Mouse (Mus musculus): Measurements from ENCODE around the gene Tenm4. TPM values are rescaled to one million over a fixed set of nuclear protein-coding genes. Genes with fewer than 3 reads are reported as not detected.
"Not testable (repeated sequence)": the region's sequence is repeated elsewhere in the genome, so short reads cannot be mapped to it uniquely, and the experiment has no call there.

The Tenm4 gene
- total RNA-seq, 4 experiments from 2014 or later, result 18.1 to 36.5 (median 27.2) TPM

DNA sequence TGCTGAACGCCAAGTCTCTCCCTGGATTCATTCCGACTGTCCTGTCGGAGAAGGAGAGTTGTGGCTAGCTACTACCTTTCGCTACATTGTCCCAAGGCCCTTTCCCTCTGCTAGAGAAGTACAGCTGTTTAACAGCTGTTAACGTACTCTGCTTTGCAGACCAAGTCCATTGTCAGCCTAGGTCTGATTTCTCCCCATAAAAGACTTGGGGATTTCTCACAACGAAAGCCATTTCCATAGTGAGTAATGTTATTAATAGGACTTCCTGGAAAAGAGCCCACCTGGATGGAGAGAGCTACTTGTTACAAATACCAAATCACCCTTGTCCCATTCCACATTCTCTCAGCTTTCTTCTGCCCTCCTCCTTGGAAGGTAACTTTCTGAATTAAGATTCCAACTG, 417.5 kb downstream of the Tenm4 start:
- no peak for DNase-seq

DNA sequence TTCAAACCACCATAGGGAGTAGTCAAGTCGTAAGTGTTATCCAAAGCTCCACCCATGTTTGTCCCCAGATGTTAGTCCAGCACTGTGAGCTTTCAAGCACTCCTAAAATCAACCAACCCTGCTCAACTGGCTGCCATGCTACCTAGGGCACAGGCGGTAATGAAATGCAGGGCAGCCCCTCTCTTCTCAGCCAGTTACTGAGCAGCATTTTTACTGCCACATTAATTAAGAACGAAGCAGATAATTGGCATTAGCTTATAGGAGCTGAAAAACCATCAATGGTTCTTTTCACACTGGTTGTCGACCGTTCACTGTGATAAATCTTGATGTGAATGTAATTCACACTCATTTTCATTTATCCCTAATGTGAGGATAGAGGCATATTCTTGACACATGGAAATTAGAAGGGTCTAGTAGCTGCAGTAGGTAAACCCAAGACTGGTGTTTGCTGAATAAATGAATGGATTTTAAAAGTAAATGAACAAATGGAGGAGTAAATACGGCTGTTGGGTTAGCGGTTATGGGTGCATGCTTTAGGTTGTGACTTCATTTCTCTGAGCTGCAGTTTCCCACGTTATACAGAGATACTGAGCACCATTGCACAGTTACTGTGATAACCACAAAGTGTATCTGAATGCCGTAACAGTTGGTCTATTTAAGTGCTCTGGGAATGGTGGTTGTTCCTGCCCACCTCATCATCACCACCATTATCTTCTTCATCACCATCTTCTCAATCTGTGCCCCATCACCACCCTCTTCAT, 424.7 kb downstream of the Tenm4 start:
- no peak for DNase-seq

DNA sequence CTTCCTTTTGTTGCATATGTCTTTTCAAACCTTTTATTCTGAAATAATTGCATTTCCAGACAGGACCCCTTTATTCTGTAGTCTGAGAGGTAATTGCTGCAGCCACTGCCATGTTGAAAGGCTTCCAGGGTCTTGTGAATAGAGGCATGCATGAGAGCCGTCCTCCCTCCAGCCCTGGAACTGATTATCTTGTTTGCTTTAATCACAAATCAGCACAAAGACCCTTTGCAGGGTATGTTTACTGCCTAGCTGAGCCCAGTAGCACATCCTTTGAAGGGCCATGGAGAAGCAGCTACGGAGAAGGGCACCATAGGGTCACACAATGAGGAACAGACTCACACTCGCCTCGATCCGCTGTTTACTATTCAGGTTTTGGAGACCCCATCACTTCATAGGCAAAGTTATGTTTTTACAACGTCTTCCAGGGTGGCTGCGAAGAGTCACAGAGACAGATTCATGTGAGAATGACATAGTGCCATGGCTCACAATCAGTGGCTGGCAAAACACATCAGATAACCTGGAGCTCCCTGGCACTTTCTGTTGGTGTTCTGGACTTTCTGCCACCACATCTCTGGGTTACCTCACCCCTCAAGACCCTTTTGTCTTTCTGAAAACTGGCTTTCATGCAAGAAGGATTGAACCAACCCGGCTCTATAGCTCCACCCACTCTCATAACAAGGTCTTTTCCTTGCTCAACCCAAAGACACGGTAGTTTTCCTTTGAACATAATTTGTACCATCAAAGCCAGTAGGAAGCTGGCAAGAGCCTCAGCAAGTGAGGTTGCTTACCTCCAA, 425.6 kb downstream of the Tenm4 start:
- DNase-seq, result no peak

DNA sequence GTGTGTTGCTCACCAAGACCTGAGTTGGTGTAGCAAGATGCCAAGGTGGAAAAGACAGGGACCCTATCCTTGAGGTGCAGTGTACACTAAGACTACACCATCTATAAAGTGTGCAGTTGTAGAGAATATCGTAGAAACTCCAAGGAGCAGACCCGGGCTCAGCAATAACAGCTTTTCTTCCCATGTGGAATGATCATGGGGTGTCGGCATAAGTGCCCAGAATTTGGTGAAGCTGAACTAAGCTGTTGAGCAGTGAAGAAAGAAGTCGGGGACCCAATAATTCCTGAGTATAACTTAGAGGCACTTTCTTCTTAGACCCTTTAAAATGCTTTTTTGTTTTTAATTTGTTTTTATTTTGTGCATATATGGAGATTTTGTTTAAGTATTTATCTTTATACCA, 426.8 kb downstream of the Tenm4 start:
- DNase-seq, result no peak

DNA sequence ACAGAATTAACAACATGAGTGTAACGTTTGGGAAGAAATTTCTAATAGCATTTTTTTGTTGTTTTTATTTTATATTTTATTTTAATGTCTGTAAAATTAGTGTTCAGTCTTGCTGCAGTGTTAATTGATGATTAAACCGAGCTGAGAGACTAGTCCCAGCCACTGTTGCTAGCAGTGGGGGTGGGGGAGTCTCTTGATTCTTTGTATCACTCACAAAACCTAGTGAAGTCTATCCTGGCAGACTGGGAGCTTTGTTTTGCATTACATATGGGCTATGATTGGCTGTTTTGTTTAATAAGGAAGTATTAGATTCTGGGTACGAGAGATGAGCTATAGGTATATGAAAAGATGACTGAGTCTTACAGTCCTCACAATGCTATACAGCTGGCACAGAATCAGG, 428.0 kb downstream of the Tenm4 start:
- DNase-seq, result no peak

DNA sequence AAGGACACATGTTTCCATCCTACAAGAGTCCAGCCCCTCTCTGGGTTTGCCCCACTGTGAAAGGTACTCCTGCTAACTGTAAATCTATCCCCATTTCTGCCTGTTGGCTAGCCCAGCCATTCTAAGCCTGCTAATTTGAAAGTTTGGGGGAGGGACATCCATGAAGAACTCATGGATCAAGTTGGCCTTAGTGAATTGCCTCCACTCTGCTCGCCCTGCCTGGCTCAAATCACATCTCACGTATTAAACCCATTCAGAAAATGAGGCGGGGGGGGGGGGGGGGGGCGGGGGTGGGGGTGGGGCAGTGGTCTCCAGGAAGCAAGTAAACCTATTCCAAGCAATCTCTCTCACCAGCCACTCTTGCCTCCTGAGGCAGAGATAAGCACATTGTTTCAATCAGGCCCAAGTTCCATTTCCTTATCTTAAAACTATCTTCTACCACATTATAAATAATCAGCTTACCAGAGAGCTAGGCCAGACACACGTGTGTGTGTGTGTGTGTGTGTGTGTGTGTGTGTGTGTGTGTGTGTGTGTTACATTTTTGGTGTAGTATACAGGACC, 429.4 kb downstream of the Tenm4 start:
- no peak for DNase-seq

DNA sequence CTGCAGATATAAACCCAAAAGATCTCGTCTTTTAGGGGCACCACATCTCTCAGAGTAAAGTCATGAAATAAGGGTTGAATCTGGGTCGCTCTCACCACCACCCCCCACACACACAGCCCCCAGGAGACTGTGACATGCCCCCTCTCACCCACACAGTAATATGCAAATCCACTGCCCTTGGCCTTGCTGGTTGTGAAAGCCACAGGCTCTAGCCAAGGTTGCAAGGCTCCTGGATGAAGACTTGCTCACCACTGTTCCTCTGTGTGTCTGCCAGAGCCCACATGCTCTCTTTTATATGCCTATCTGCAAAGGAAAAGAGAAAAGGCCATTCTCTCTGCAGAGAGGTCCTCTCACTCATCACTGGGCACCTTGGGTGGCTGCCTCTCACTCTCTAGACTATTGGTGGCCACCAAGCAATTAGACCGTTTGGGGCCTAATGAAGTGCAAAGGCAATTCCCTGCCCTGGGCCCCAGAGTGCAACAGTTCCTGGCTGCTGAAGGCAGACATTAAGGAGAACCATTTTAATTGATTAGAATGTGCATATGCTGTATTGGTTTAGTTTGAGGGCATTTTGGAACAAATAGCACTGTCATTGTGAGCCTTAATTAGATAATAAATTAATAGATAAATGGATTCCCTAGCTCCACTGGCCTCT, 433.2 kb downstream of the Tenm4 start:
- peak; percentile 14 for DNase-seq

DNA sequence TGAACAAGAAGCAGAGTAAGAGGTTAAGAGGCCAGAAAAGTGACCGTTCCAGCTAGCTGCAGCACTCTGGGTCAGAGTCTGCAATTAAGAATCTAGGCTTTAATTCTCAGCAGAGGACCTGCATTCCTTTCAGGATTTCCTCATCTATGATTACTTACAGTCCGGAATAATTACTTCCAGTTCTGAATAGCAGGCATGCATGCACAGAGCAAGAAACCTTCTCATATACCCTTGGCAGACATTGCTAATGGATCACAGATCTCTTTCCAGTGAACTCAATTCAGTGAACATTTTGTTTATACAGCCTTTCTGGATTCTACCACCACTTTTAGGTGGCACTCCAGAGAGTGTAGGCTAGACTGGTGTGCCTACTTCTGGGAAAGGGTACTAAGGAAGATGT, 434.3 kb downstream of the Tenm4 start:
- no peak for DNase-seq

DNA sequence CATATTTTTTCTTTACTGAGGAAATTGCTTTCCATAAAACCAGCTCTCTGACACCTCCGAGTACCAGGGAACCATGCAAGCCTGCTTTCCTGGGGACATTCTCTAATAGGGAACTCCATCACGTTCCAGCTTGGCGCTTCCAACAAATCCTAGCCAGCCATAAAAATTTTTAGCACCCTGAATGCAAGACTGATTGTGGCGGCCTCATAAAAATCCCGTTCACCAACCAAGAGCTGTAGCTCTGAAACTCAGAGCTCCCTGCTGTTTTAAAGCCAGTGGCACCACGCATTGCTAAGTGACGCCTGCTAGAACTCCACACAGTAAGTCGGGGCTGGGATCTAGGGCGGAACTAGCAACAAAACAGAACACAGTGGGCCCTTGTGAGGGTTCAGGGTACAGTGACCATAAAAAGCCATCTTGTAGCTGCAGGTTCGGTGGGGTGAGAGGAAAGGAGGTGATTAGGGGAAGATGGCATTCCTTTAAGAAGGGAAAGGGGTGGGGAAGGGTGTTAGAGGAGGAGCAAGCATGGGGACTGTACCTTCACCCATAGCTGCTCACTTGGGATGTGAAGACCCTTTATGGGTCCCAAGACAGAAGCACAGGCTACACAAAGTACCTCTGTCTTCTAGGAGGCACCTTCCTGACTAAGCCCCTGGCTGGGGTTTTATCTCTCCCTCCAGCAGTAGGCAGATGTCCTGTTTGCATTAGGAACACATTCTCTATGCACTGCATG, 439.0 kb downstream of the Tenm4 start:
- DNase-seq, result no peak

DNA sequence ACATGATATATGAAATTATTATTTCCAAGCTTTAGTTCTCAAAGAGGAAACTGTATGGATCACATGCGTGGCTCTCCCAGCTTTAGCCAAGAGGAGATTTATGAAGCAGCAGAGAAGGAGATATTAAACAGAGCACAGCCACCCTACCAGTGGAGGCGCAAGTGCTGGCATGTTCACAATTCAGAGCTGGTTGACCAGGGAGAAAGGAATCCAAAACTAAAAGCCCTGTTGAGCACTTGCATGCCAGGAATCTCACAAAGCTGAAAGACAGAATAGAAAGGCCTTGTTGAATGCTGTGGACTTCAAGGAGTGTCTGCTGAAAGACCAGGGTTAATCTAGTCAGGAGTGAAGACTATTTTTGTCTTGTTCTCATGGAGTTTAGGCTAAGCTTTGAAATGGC, 446.3 kb downstream of the Tenm4 start:
- no peak for DNase-seq

DNA sequence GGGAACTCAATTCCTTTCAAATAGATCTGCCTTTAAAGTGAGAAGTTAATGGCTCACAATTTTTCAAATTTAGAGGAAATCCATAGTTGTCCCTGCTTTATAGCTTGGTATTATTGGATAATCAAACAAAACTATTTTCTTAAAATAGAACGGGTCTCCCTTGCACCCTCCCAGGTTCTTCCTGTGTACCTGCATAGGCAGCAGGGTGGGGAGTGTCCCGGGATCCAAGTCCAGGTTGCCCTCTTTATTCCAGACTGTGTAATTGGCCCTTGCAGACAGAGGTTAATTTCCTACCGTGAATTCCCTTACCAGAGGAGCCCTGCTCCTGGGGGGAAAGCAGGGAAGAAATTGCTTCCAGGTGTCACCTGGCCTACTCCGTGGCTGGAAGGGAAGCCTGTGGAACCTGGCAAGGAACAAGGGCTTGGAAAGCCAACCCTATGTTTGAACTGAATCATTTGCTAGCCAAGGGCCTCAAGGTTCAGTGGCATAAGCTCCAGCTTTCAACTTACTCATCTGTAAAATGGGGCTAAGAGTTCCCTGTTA, 449.0 kb downstream of the Tenm4 start:
- no peak for DNase-seq

DNA sequence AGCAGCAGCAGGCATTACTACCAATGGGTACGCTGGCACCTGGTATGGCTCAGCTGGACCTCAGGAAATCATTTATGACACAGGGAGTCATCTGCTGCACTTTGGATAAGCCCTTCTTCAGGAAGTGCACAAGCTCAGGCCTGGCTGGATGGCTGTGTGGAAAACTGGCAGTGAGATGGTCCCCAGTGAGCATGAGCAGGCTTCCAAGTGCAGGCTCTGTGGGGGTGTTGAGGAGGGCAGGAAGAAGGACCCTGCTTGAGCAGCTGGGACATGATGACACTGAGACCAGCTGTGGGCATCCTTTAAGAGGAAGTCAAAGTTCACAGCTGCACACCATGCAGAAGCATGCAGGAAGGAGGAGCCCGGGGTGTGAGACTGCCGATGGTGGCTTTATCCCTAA, 455.3 kb downstream of the Tenm4 start:
- no peak for DNase-seq

DNA sequence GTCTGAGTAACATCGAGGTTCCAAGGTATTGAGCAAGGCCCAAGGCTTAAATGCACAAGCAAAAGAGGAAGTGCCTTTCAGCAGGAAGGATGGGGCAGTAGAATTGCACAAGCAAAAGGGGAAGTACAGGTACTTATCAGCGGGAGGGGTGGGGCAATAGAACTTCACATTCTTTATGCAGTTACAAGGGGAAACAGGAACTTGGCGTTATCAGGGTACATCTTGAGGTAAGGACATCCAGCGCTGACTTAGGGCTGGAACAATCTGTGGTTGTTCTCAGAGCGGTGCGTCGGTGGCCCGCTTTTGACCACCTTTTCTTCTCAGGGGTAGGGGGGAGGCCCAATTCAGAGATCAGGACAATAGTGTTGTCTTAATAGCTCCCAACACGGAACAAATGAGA, 459.5 kb downstream of the Tenm4 start:
- DNase-seq, result not testable (repeated sequence)

DNA sequence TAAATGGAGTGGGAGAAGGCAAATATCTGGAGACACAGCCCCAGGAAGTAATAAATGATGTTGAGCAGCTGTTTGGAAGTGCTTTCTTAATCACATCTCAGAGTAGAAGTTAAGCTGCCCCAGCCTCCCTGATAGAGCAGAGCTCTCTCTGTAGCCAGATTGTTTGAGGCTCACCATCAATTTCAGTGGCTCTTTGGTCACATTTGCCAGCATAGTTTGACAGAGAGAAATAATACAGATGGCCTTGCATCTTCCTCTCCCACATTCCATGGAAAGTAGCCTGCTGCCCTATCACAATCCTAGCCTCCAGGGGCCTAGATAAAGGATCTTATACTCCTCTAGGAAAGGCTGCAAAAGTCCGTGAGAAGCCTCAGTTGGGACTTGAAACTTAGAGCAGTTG, 462.0 kb downstream of the Tenm4 start:
- no peak for DNase-seq

DNA sequence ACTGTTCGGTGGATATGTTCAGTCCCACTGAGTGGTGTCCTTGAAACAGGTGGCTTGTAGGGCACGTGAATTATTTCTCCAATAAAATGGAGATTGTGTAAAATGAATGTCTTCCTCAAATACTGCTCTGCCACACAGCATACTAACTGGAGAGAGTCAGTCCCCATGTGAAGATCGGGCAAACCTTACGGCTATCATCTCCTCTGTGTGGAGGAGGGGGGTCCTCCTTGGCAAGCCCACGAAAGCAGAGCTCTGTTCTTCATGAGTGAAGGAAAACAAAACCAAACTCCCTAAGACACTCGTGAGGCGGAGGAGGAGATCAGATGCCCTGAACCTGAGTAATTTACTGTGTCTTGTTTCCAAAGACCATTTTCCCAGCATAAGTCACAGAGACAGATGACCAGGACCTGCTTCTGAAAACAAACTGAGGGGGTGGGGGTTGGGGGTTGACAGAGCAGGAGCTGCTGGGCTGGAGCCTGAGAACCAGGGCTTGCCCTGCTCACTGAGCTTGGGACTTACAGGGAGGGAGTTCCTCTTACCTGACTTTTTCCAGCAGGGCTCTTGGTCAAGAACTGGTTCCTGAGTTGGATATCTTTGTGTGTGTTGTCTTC, 464.9 kb downstream of the Tenm4 start:
- DNase-seq, result no peak

DNA sequence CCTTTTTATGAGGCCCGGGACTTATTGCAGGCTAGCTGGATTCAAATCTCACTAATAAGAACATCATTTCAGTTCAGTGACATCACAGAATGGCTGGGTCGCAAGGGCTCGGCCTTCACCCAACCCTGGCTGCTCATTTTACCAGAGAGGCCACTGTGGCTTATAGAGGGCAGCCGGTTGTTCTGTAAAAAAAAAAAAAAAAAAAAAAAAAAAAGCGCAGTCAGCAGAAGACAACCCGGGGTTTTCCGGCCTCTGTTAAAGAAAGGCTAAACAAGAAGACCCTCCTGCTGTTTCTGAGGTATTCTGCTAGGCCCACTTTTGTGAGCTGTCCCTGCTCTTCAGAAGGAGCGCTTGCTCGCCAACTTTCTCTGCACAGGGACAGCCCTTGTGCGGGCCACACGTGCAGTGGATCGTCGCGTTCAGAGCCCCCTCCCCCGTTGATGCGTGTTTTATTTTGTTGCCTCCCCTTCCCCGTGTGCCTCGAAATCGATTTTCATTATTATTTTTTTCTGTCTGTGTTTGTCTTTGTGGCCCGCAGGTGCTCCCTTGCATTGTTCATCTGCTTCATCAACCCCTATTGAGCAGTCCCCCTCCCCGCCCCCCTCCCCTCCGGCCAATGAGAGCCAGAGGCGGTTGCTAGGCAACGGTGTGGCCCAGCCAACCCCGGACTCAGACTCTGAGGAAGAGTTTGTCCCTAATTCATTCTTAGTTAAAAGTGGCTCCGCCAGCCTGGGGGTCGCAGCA, 472.6 kb downstream of the Tenm4 start:
- peak; percentile 9 for DNase-seq

DNA sequence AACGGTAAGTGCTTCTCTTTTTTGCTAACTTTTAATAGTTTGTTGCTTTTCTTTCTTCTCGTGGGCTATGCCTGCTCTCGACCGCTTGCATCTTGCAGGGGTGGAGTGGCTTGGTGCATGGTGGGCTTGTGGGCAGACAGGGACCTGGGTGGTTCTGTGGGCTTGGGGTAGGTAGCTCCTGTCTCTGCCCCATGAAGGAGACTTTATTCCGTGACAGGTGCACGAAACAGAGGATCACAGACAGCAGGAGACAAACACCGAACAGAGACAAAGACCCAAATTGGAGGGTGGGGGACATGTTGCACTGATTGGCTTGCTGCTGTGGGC, 473.1 kb downstream of the Tenm4 start:
- no peak for DNase-seq

DNA sequence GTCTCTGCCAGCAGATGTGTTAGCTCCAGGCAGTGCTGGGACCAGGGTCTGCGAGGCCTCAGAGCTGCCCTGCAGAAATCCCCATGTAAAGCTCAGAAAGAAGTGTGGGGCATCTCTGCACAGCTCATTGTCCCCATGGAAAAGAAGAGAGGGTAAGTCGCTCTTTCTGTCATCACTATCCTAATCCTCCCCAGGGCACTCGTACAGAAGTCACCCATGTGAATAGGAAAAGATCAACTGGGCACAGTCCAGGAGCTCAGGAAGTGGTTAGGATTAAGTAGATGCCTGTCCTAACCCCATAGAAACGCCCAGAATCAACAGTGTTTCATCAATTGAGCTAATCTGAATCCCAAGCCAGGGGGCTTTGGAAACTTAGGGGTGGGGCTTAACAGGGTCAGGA, 476.6 kb downstream of the Tenm4 start:
- DNase-seq, result no peak

DNA sequence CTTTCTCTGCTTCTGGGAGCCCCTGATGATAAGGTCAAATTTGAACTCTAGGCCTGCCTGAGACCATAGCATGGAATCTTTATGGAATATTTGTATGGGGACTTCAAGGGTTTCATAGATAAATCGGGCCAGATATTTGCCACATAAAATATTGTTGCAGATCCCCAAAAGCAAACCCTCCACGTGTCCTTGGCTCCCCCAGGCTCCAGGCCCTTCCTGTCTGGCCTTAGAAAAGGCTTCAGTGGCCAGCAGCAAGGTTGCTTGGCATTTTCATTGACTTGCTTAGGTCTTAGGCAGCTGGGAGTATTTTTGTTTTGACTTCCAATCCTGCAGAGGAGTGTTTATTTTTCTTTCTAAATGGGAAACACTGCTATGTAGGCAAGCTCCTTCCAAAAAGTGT, 477.6 kb downstream of the Tenm4 start:
- no peak for DNase-seq

DNA sequence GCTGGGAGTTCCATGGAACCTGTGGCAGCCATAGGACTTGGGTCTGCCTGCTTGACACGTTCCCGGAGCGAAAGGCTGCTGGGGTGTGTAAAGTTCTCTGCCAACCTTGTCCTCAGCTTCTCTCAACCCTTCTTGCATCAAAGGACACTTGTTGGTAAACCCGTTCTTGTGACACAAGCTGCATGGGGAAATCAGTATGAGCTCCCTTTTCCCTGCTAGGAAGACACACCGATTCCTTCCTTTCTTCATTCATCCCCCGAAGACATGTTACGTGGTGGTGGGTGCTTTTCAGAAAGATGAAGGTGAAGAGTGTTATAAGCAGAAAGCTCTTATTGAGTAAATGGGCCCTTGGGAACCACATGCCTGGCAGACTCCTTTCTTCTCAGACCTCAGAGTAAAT, 478.1 kb downstream of the Tenm4 start:
- DNase-seq, result no peak

DNA sequence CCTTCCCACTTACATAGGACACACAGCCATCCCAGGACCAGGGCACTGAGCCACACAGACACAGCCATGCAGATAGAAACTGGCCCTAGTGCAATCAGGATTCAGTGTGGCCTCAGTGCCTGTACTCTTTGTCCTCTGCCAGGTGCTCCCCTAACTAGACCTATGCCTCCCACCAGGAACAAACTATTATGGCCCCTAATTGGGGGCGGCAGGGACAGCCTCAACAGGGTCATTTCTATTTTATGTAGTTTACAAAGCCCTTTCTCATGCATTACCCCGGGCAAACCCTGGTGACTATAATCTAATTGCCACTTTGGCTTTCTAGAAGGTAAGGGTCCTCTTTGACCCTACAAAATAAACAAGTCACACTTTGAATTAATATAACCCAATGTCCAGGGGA, 479.4 kb downstream of the Tenm4 start:
- DNase-seq, result no peak
